Mouse (Mus musculus): ENCODE data around the gene Epor. TPM values are rescaled to one million over a fixed set of nuclear protein-coding genes. Genes with fewer than 3 reads are reported as not detected.
A peak's percentile ranks its signal among the peaks of the same experiment; 100 is the strongest.

Gene Epor
- polyA plus RNA-seq, 1 experiment from 2014 or later: 1.9 TPM

DNA sequence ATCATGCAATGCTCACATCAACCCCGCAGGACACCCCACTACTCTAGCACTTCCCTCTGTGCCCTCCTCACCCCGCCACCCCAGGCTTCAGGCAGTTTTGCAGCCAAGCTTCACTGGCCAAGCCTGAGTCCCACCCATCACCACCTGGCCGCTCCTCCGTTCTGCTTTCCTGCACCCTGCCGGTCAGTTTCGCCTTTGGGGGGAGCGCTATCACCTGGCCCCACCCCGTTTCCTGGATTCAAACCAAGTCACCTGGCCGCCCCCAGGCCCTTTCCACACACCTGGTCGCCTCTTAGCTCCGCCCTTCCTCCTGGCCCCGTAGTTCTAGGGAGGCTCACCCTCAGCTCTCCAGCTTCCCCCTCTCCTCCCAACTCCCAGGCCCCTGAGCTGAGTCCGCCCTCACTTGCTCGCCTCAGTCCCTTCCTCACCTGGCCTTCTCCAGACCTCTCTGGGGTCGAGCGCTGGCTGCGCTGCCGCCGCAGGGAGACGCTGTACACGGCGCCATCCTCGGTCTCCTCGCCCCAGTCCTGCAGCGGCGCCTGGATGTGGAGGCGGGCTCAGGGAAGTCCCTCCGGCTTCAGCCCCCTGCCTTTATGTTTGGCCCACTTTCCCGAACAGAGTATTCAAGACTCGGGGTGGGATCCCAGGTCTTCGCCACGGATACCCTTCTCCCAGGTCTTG is 25.3 kb upstream of the Epor start:
- Histone ChIP-seq H3K27me3 (peaks cover 66% of the 10 kb centered on the region), H3K9me3 (no peaks in the 10 kb centered on the region), H3K4me1 (replicated peaks) (peaks cover 23% of the 10 kb centered on the region), H3K9ac (no peak overlapping the region), H3K36me3 (no peaks in the 10 kb centered on the region), H3K4me3 (peak overlapping the region; percentile 36), H3K4me2 (peak overlapping the region; percentile 69), H3K27ac (replicated peaks) (no peak overlapping the region)
- 2% methylated on average over 32 of the region's 32 CpGs for WGBS
- 0 out of 2 replicates have a peak, but pooled peaks have one; percentile 27 for ATAC-seq (ENCODE audit: low FRiP score, low read depth)

DNA sequence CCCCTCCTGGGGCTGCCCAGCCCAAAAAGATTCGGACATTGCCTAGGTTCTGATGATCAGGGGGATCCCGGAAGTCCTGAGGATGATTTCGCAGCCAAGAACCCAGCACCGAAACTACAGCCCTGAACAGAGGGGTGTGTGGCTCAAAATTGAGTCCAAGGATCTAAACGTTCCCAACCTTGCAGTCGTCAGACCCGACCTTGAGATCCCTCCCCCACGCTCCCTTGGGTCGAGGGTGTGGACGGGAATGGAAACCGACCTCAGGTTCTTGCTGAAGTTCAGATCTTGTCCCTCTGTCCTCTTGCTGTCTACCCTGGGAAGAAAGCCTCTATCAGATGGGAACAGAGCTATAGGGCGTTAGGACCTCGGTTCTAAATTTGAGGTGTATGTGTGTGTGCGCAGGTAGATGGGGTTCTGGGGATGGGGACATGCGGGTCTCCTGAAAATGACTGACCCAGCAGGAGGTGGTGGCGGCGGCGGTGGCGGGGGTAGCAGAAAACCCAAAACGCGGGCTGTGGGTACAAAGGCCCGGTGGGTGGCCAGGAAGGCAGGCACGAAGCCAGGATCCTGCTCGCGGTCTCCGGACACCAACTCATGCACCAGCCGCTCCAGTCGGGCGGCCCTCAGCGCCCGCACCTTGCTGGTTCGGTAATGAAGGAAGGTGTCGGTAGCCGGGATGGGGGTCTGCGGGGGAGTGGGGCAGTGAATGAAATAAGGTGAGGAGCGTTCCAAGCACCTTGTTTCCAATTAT is 24.5 kb upstream of the Epor start:
- no peak for ATAC-seq (ENCODE audit: low FRiP score, low read depth)
- no peak overlapping the region for H3K9ac ChIP-seq
- 9% methylated on average over 36 of the region's 36 CpGs for WGBS
- H3K9me3 ChIP-seq: no peaks in the 10 kb centered on the region
- H3K27me3 ChIP-seq: peaks cover 66% of the 10 kb centered on the region
- peak overlapping the region; percentile 69 for H3K4me2 ChIP-seq
- peaks cover 23% of the 10 kb centered on the region for H3K4me1 ChIP-seq (replicated peaks)
- H3K4me3 ChIP-seq: peak overlapping the region; percentile 36
- H3K36me3 ChIP-seq: no peaks in the 10 kb centered on the region
- no peak overlapping the region for H3K27ac ChIP-seq (replicated peaks)

DNA sequence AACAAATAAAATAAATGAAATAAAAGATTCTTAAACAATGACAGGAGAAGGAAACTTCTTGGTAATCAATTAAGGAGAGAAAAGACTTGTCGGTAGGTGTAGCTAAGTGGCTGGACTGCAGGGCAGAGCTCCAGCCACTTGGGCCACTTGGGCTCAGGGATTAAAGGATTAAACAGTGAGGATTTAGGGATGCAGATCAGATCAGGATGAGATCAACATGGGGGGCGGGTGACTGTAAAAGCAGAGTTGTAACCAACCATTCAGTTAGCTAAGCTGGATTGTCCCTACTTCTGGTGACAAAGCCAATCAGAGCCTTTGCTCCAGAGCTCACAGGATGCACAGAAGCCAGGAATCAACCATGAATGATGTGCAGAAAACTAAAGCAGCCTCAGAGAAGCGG is 20.6 kb upstream of the Epor start:
- H3K9ac ChIP-seq: no peak overlapping the region
- WGBS: 24% methylated on average over 3 of the region's 3 CpGs
- H3K36me3 ChIP-seq: no peaks in the 10 kb centered on the region
- H3K9me3 ChIP-seq: no peaks in the 10 kb centered on the region
- no peak overlapping the region for H3K4me3 ChIP-seq
- peaks cover 13% of the 10 kb centered on the region for H3K4me1 ChIP-seq (replicated peaks)
- H3K4me2 ChIP-seq: no peak overlapping the region
- H3K27me3 ChIP-seq: peaks cover 32% of the 10 kb centered on the region
- ATAC-seq (ENCODE audit: low FRiP score, low read depth): no peak
- H3K27ac ChIP-seq (replicated peaks): no peak overlapping the region

DNA sequence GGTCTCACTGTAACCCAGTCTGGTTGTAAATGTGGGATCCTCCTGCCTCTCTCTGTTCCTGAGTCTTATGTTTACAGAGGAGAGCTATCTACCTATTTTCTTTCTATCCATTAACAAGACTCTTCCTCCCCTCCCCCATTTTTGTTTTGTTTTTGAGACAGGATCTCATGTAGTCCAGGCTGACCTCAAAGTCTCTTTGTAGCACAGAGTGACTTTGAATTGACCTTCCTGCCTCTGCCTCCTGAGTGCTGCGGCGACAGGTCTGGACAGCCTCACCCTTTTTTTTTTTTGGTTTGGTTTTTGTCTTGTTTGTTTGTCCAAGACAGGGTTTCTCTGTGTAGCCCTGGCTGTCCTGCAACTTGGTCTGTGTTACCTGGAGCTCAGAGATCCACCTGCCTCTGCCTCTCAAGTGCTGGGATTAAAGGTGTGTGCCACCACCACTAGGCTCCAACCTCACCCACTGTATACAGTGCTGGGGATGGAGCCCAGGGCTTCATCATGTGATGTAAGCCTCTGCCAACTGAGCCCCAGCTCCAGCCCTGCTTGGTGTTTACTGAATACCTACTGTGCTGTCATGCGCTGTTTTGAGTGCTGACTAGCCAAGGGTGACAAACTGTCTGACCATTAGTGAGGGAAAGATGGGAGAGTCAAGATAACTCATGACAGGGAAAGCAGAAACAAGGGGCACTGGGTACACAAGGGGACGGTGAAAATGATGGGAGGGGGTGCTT is 15.3 kb upstream of the Epor start:
- Histone ChIP-seq H3K9ac (no peak overlapping the region), H3K9me3 (no peaks in the 10 kb centered on the region), H3K36me3 (no peaks in the 10 kb centered on the region), H3K4me1 (replicated peaks) (no peaks in the 10 kb centered on the region), H3K27ac (replicated peaks) (no peak overlapping the region), H3K4me3 (no peak overlapping the region), H3K4me2 (no peak overlapping the region), H3K27me3 (no peaks in the 10 kb centered on the region)
- ATAC-seq (ENCODE audit: low FRiP score, low read depth): no peak
- 92% methylated on average over 4 of the region's 4 CpGs for WGBS

DNA sequence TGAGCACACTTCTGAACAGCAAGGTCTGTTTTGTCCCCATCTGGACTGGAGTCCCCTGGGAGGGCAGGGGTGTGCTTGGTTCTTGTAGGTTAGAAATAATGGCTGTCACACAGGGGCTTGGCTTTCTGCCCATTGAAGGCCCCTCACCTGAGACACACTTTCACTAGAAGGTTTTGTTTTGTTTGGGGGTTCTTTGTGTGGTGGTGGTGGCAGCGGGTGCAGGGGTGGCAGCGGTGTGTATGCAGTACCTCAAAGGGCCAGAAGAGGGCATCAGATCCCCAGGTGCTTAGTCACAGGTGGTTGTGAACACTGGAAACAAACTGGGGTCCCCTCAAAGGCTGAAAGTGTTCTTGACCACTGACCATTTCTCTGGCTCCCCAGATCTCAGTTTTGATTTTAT is 14.7 kb upstream of the Epor start:
- H3K9ac ChIP-seq: no peak overlapping the region
- H3K4me1 ChIP-seq (replicated peaks): no peaks in the 10 kb centered on the region
- no peak overlapping the region for H3K4me2 ChIP-seq
- no peak overlapping the region for H3K4me3 ChIP-seq
- WGBS: 17% methylated on average over 2 of the region's 2 CpGs
- H3K36me3 ChIP-seq: no peaks in the 10 kb centered on the region
- no peaks in the 10 kb centered on the region for H3K9me3 ChIP-seq
- H3K27ac ChIP-seq (replicated peaks): no peak overlapping the region
- ATAC-seq (ENCODE audit: low FRiP score, low read depth): no peak
- no peaks in the 10 kb centered on the region for H3K27me3 ChIP-seq

DNA sequence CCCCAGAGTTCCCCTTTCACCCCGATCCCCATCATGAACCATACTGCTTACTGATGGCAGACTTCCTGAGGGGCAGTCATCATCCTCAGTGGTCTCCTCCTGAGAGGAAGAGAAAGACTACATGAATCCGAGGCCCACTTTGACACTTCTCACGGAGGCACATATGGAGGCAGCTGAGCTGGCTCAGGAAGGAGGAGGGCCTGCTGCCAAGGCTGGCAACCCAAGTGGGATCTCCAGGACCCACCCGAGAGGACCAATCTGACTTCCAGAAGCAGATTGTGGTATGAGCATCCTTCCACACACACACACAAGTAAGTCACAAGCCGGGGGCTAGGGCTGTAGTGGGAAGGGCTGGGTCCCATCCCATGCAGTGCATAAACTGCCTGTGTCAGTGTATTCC is 14.0 kb upstream of the Epor start:
- Histone ChIP-seq H3K27me3 (no peaks in the 10 kb centered on the region), H3K4me3 (no peak overlapping the region), H3K9ac (no peak overlapping the region), H3K27ac (replicated peaks) (no peak overlapping the region), H3K9me3 (no peaks in the 10 kb centered on the region), H3K36me3 (no peaks in the 10 kb centered on the region), H3K4me2 (no peak overlapping the region), H3K4me1 (replicated peaks) (no peaks in the 10 kb centered on the region)
- ATAC-seq (ENCODE audit: low FRiP score, low read depth): no peak
- WGBS: 78% methylated on average over 5 of the region's 5 CpGs

DNA sequence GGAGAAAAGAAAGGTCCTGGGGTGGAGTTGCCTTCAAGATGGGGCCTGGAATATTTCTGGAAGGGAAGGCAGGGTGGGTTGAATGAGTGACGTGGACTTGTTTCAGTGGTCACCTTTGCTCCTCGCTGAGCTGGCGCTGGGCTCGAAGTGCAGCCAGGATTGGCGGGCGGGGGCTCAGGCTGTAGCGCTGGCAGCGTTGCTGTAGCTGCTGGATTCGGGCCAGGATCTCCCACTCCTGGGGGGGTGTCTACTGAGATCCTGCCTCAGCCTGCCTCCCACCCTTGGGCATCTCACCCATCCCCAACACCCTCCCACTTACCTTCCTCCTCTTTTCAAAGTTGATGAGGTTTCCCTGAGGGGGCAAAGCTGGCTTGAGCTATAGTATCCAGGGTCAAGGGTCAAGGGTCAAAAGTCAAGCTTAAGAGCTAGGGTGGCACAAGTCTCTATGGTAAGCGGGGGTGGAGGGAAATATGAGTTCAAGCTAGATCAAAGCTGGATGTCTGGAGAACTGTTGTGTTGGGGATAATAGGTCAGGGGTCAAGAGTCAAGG is 13.4 kb upstream of the Epor start:
- Histone ChIP-seq H3K27me3 (no peaks in the 10 kb centered on the region), H3K36me3 (no peaks in the 10 kb centered on the region), H3K4me2 (no peak overlapping the region), H3K9ac (no peak overlapping the region), H3K4me1 (replicated peaks) (no peaks in the 10 kb centered on the region), H3K4me3 (no peak overlapping the region), H3K9me3 (no peaks in the 10 kb centered on the region), H3K27ac (replicated peaks) (no peak overlapping the region)
- 80% methylated on average over 10 of the region's 10 CpGs for WGBS
- ATAC-seq (ENCODE audit: low FRiP score, low read depth): no peak

DNA sequence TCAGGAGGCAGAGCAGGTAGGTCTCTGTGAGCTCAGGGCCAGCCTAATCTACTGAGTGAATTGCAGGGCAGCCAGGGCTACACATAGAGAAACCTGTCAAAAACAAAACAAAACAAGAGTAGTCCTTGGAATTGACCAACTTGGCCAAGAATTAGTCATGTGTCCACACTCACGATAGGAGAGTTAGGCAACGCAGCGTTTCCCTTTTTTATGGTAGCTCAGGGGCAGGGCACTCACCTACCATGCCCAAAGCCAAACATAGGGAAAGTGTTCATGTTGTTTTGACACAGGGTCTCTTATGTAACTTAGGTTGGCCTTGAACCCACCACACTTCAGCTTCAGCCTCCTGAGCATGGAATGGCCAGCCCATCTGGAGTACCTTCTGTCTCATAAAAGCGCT is 6.0 kb upstream of the Epor start:
- no peak for ATAC-seq (ENCODE audit: low FRiP score, low read depth)
- Histone ChIP-seq H3K4me1 (replicated peaks) (no peaks in the 10 kb centered on the region), H3K27ac (replicated peaks) (no peak overlapping the region), H3K36me3 (no peaks in the 10 kb centered on the region), H3K4me3 (no peak overlapping the region), H3K9ac (no peak overlapping the region), H3K9me3 (no peaks in the 10 kb centered on the region), H3K27me3 (no peaks in the 10 kb centered on the region; the same call in 1 of the 2 replicates), H3K4me2 (no peak overlapping the region)
- WGBS: 90% methylated on average over 4 of the region's 4 CpGs

DNA sequence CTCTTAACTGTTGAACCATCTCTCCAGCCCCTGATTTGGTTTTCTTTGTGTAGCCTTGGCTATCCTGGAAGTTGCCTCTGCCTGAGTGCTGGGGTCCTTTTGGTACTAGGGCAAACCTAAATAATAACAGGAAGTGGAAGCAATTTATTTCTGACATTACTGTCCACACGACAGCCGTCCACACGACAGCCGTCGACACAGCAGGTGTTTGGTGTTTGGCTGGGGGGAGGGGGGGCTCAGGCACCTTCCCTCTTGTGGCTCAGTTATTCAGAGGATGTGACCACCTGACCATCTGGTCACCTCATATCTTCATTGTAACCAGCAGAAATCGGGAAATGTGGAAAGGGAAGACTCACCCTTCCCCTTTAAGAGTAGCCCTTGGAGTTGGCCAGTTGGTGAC is 5.6 kb upstream of the Epor start:
- Histone ChIP-seq H3K27ac (replicated peaks) (no peak overlapping the region), H3K4me1 (replicated peaks) (no peaks in the 10 kb centered on the region)
- ATAC-seq (ENCODE audit: low FRiP score, low read depth): no peak

DNA sequence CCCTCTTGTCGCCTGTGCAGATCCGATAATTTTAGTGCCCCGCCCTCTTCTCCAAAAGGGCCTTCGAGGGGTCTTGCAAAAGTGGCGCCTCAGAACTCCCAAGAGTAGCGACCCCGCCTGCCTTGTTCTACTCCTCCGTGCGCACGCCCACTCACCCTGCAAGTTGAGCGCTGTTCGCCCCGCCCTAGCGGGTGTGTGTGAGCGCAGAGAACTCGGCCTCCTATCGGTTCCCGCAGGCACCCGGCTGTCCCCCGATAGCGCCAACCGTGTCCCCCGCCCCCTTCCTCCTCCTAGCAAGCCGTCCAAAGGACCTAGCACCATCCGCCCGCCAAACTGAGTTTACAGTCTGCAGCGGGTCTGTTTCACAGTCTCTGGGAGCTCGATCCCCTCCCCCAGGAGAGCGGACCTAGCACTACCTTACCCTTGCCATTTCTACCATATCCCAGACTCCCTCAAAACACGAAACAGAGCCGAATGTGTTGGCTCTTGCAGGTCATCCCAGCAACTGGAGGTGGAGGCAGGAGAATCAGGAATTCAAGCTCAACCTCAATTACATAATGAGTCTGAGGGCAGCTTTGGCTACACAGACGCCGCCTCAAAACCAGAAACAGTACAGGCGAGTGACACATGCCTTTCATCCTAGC is 768 bp downstream of the Epor start:
- Histone ChIP-seq H3K4me2 (peak overlapping the region; percentile 79), H3K9me3 (no peaks in the 10 kb centered on the region), H3K27ac (replicated peaks) (no peak overlapping the region), H3K36me3 (no peaks in the 10 kb centered on the region), H3K4me3 (peak overlapping the region; percentile 38), H3K4me1 (replicated peaks) (peaks cover 23% of the 10 kb centered on the region), H3K27me3 (peaks cover 52% of the 10 kb centered on the region), H3K9ac (no peak overlapping the region; the same call in 1 of the 2 replicates)
- peak; percentile 54; the same call in 1 of the 2 replicates for ATAC-seq (ENCODE audit: low FRiP score, low read depth)
- WGBS: 5% methylated on average over 33 of the region's 34 CpGs

More for the DNA sequence above, 5.6 kb upstream of the Epor start:
- H3K9me3 ChIP-seq: no peaks in the 10 kb centered on the region
- H3K27me3 ChIP-seq: peaks cover 3% of the 10 kb centered on the region; the same call in 1 of the 2 replicates
- WGBS: 64% methylated on average over 6 of the region's 6 CpGs
- no peak overlapping the region for H3K4me2 ChIP-seq
- no peaks in the 10 kb centered on the region for H3K36me3 ChIP-seq
- no peak overlapping the region for H3K9ac ChIP-seq
- no peak overlapping the region for H3K4me3 ChIP-seq

DNA sequence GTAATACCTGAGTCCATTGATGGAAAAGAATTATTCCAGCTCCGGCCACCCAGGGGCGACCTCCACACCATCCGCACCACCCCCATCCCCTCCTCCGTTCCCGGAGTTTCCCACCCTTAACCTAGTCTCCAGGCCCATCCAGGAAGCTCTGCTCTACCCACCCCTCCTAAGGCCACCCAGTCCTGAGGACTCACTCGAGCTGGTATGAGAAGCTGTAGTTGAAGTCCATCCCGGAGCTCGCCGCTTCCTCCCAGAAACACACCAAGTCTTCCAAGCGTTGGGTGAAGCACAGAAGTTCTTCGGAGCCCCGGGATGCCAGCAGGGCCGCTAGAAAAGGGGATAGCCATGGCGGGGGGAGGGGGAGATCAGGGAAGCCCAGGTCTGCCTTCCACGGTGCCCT is 1.3 kb downstream of the Epor start:
- 0% methylated on average over 11 of the region's 15 CpGs for WGBS
- Histone ChIP-seq H3K4me2 (peak overlapping the region; percentile 79), H3K9ac (no peak overlapping the region; the same call in 1 of the 2 replicates), H3K9me3 (no peaks in the 10 kb centered on the region), H3K27ac (replicated peaks) (no peak overlapping the region), H3K27me3 (peaks cover 52% of the 10 kb centered on the region), H3K4me1 (replicated peaks) (peaks cover 23% of the 10 kb centered on the region), H3K4me3 (peak overlapping the region; percentile 38), H3K36me3 (no peaks in the 10 kb centered on the region)
- ATAC-seq (ENCODE audit: low FRiP score, low read depth): 0 out of 2 replicates have a peak, but pooled peaks have one; percentile 46
